Mouse (Mus musculus): ENCODE measurements at regions not wholly inside any gene's neighbourhood (a gene's known extent, or its start where the extent isn't known, plus 50 kb on each side); places are given as distances from the start of the nearest gene placed in this dataset.
"Not testable (repeated sequence)": the region's sequence is repeated elsewhere in the genome, so short reads cannot be mapped to it uniquely, and the experiment has no call there.

- no peak for DNase-seq (ENCODE audit: low spot score)
Observed at GRCm38 (mm10) chr6:4149663-4150062, 62.9 kb upstream of the Bet1 start.

- DNase-seq (ENCODE audit: low spot score): no peak
Observed at GRCm38 (mm10) chr6:4158293-4158692, 71.5 kb upstream of the Bet1 start.

- no peak for DNase-seq (ENCODE audit: low spot score)
Observed at GRCm38 (mm10) chr6:4163733-4164132, 77.0 kb upstream of the Bet1 start.

- DNase-seq (ENCODE audit: low spot score): no peak
Observed at GRCm38 (mm10) chr6:4167112-4167511, 80.3 kb upstream of the Bet1 start.

- no peak for DNase-seq (ENCODE audit: low spot score)
Observed at GRCm38 (mm10) chr6:4167757-4168156, 81.0 kb upstream of the Bet1 start.

- DNase-seq (ENCODE audit: low spot score): no peak
Observed at GRCm38 (mm10) chr6:4171561-4171960, 84.8 kb upstream of the Bet1 start.

GRCm38 (mm10) chr6:4187683-4188082 lies 100.9 kb upstream of the Bet1 start:
- DNase-seq (ENCODE audit: low spot score): no peak

- DNase-seq (ENCODE audit: low spot score): not testable (repeated sequence)
Observed at GRCm38 (mm10) chr6:4190976-4191375, 104.2 kb upstream of the Bet1 start.

- no peak for DNase-seq (ENCODE audit: low spot score)
Observed at GRCm38 (mm10) chr6:4193286-4193685, 106.5 kb upstream of the Bet1 start.

GRCm38 (mm10) chr6:4201176-4201575 lies 114.4 kb upstream of the Bet1 start:
- DNase-seq (ENCODE audit: low spot score): no peak

- DNase-seq (ENCODE audit: low spot score): no peak
Observed at GRCm38 (mm10) chr6:4205681-4206080, 118.9 kb upstream of the Bet1 start.

GRCm38 (mm10) chr6:4245265-4246112 lies 158.7 kb upstream of the Bet1 start:
- no peak for DNase-seq (ENCODE audit: low spot score)

GRCm38 (mm10) chr6:4246113-4246419 lies 159.3 kb upstream of the Bet1 start:
- DNase-seq (ENCODE audit: low spot score): no peak

GRCm38 (mm10) chr6:4276607-4277006 lies 189.8 kb upstream of the Bet1 start:
- no peak for DNase-seq (ENCODE audit: low spot score)

- DNase-seq (ENCODE audit: low spot score): no peak
Observed at GRCm38 (mm10) chr6:4277245-4277890, 190.6 kb upstream of the Bet1 start.

GRCm38 (mm10) chr6:4291380-4291779 lies 204.6 kb upstream of the Bet1 start:
- DNase-seq (ENCODE audit: low spot score): no peak

- not testable (repeated sequence) for DNase-seq (ENCODE audit: low spot score)
Observed at GRCm38 (mm10) chr6:4303410-4303809, 201.2 kb upstream of the Col1a2 start.

- DNase-seq (ENCODE audit: low spot score): no peak
Observed at GRCm38 (mm10) chr6:4349953-4350352, 154.7 kb upstream of the Col1a2 start.

GRCm38 (mm10) chr6:4362220-4362619 lies 142.4 kb upstream of the Col1a2 start:
- DNase-seq (ENCODE audit: low spot score): no peak

- DNase-seq (ENCODE audit: low spot score): no peak
Observed at GRCm38 (mm10) chr6:4375465-4376037, 129.1 kb upstream of the Col1a2 start.

- DNase-seq (ENCODE audit: low spot score): no peak
Observed at GRCm38 (mm10) chr6:4396808-4397207, 107.8 kb upstream of the Col1a2 start.

GRCm38 (mm10) chr6:4397695-4398598 lies 106.7 kb upstream of the Col1a2 start:
- no peak for DNase-seq (ENCODE audit: low spot score)
